ENCODE assay signal across 17 mouse cellular contexts in genomic region chr3:81989692-81990141, GRCm38 (mm10). TPM values are rescaled to one million over a fixed set of nuclear protein-coding genes. Genes with fewer than 3 reads are reported as not detected.
DNase-seq lines count a peak whose midpoint lies in the region; ATAC-seq and TF ChIP-seq lines count a peak whose summit lies in the region.
"Had no signal": no experiment of that assay in that cellular context is flagged by ENCODE, and none has a peak within 500 bp of the region (broad histone marks: within the 10 kb centered on the region; RNA-seq: fewer than 3 reads in every experiment).

No protein-coding gene starts in this region.

- TF ChIP-seq EP300 in lung, postnatal 0 days (IDR thresholded peaks at IDR 0.05), result no peak

- H3K27me3 ChIP-seq in lung, postnatal 0 days (replicated peaks; ENCODE audit: insufficient read depth, low read length), result no peaks in the 10 kb centered on the region
- no peaks in the 10 kb centered on the region for H3K27me3 ChIP-seq in heart, embryonic 14.5 days (ENCODE audit: control insufficient read depth, insufficient read depth, low read length)
- no peaks in the 10 kb centered on the region for H3K27me3 ChIP-seq in limb, embryonic 10.5 days (ENCODE audit: low read depth, poor library complexity, severe bottlenecking)
- H3K27me3 ChIP-seq: intestine, embryonic 15.5 days; limb, embryonic 15.5 days had no signal

- 10% methylated on average over 2 of the region's 2 CpGs for WGBS in lung, postnatal 0 days
- 4% methylated on average over 2 of the region's 2 CpGs for WGBS in heart, embryonic 14.5 days
- 41% methylated on average over 2 of the region's 2 CpGs for WGBS in limb, embryonic 10.5 days

- intact Hi-C loops in heart, postnatal 14 days (cut with DNase I), result loop anchor here (5.0 kb wide), 1 partner anchor 38 kb away; no protein-coding TSS in a partner anchor

- H3K9ac ChIP-seq in lung, postnatal 0 days (replicated peaks; ENCODE audit: low read depth), result no peak overlapping the region
- no peak overlapping the region for H3K9ac ChIP-seq in heart, embryonic 14.5 days (ENCODE audit: low read length)
- H3K9ac ChIP-seq: intestine, embryonic 15.5 days; limb, embryonic 15.5 days had no signal

- peak; percentile 10 to 12 for DNase-seq in heart, adult 18-20 months
- no peak for DNase-seq in heart, postnatal 14 days
- no peak for DNase-seq in lung, postnatal 0 days (ENCODE audit: low spot score)
- no peak for DNase-seq in lung, postnatal 25 days (ENCODE audit: low spot score)
- DNase-seq in yolk sac, embryonic 10.5 days (ENCODE audit: low spot score), result peak; percentile 58
- DNase-seq in limb, embryonic 10.5 days (ENCODE audit: low spot score), result no peak
- DNase-seq in spleen, adult 18-20 months, result no peak
- DNase-seq: cerebellum, adult 2 months had no signal

- no peak overlapping the region for H3K4me3 ChIP-seq in lung, postnatal 0 days (ENCODE audit: low read depth, low read length)
- H3K4me3 ChIP-seq in heart, embryonic 14.5 days (ENCODE audit: control insufficient read depth in 1 of 2, insufficient read depth in 1 of 2, low read depth in 1 of 2, low read length in 2 of 2), result no peak overlapping the region
- H3K4me3 ChIP-seq in limb, embryonic 10.5 days, result no peak overlapping the region
- H3K4me3 ChIP-seq: forebrain, embryonic 10.5 days; hindbrain, embryonic 10.5 days; intestine, embryonic 15.5 days; layer of hippocampus, adult 2 months; limb, embryonic 15.5 days had no signal

- TF ChIP-seq CTCF in lung, postnatal 0 days (IDR thresholded peaks at IDR 0.05), result no peak

- peaks cover 3% of the 10 kb centered on the region for H3K4me1 ChIP-seq in lung, postnatal 0 days (ENCODE audit: insufficient read depth, low read depth, low read length)
- H3K4me1 ChIP-seq in heart, embryonic 14.5 days (ENCODE audit: control insufficient read depth in 2 of 2, insufficient read depth in 2 of 2, low read length in 2 of 2), result peaks cover 7 to 14% of the 10 kb centered on the region in 2 experiments; a peak in 3 of 4 replicates
- no peaks in the 10 kb centered on the region for H3K4me1 ChIP-seq in limb, embryonic 10.5 days
- H3K4me1 ChIP-seq: forebrain, embryonic 10.5 days; hindbrain, embryonic 10.5 days; intestine, embryonic 15.5 days; limb, embryonic 15.5 days had no signal

- H3K4me2 ChIP-seq in lung, postnatal 0 days (replicated peaks; ENCODE audit: low read depth, low read length), result no peak overlapping the region
- no peak overlapping the region for H3K4me2 ChIP-seq in heart, embryonic 14.5 days (ENCODE audit: low read length)
- H3K4me2 ChIP-seq: intestine, embryonic 15.5 days; limb, embryonic 15.5 days had no signal

- H3K36me3 ChIP-seq in lung, postnatal 0 days (ENCODE audit: insufficient read depth, low read length), result no peaks in the 10 kb centered on the region
- H3K36me3 ChIP-seq in heart, embryonic 14.5 days (ENCODE audit: control insufficient read depth, insufficient read depth, low read length), result no peaks in the 10 kb centered on the region
- no peaks in the 10 kb centered on the region for H3K36me3 ChIP-seq in limb, embryonic 10.5 days
- H3K36me3 ChIP-seq: forebrain, embryonic 10.5 days; hindbrain, embryonic 10.5 days; intestine, embryonic 15.5 days; limb, embryonic 15.5 days had no signal

- 0 out of 2 replicates have a peak overlapping the region, but pooled peaks have one; percentile 9 for H3K27ac ChIP-seq in lung, postnatal 0 days (ENCODE audit: low read length)
- peak overlapping the region; percentile 35 to 64 for H3K27ac ChIP-seq in heart, embryonic 14.5 days (replicated peaks in 1 of 2; ENCODE audit: control insufficient read depth in 1 of 2, insufficient read depth in 1 of 2, low read depth in 2 of 2, low read length in 2 of 2)
- H3K27ac ChIP-seq in limb, embryonic 10.5 days, result no peak overlapping the region
- H3K27ac ChIP-seq: forebrain, embryonic 10.5 days; hindbrain, embryonic 10.5 days; intestine, embryonic 15.5 days; layer of hippocampus, adult 2 months; limb, embryonic 15.5 days had no signal

- no peaks in the 10 kb centered on the region for H3K9me3 ChIP-seq in lung, postnatal 0 days (ENCODE audit: low read length)
- H3K9me3 ChIP-seq in heart, embryonic 14.5 days (ENCODE audit: control insufficient read depth, low read length), result no peaks in the 10 kb centered on the region
- no peaks in the 10 kb centered on the region for H3K9me3 ChIP-seq in limb, embryonic 10.5 days (replicated peaks)
- H3K9me3 ChIP-seq: forebrain, embryonic 10.5 days; hindbrain, embryonic 10.5 days; intestine, embryonic 15.5 days; limb, embryonic 15.5 days had no signal

- no peak for ATAC-seq in lung, postnatal 0 days
- peak; percentile 80 for ATAC-seq in heart, embryonic 14.5 days (ENCODE audit: insufficient number of reproducible peaks, insufficient read depth, low FRiP score, low read depth)
- ATAC-seq: intestine, embryonic 15.5 days had no signal

RNA-seq across cellular contexts. Expression of gene Asic5, which starts 7.6 kb away (rescaled TPM):
- not detected for total RNA-seq in heart, adult 18-20 months (2021)
- total RNA-seq in heart, postnatal 14 days (2021), result not detected
- 0.12 TPM in 1 of 2 replicates, not detected in the other for polyA plus RNA-seq in lung, postnatal 0 days (2015; fragmentation: Nextera tagmentation; extraction: Ambion mirVana)
- polyA plus RNA-seq in heart, embryonic 14.5 days (2014; fragmentation: Nextera tagmentation; extraction: Ambion mirVana), result not detected in 2 replicates
- not detected in 2 replicates for polyA plus RNA-seq in limb, embryonic 10.5 days (2016; fragmentation: Nextera tagmentation; extraction: Ambion mirVana)
- total RNA-seq: layer of hippocampus, adult 2 months; left cerebral cortex, adult 8-10 months; megakaryocyte-erythroid progenitor cell, adult 5-6 weeks had no signal
- polyA plus RNA-seq: cerebellum, adult 2 months; embryonic facial prominence, embryonic 11.5 days; forebrain, embryonic 10.5 days; hindbrain, embryonic 10.5 days; limb, embryonic 15.5 days had no signal

RNA-seq across cellular contexts. Expression of gene Tdo2, which starts 13.7 kb away (rescaled TPM):
- total RNA-seq in heart, adult 18-20 months (2021), result not detected
- total RNA-seq in heart, postnatal 14 days (2021), result not detected
- polyA plus RNA-seq in lung, postnatal 0 days (2015; fragmentation: Nextera tagmentation; extraction: Ambion mirVana), result 0.76 and 1.8 TPM in 2 replicates
- 0.22 and 0.30 TPM in 2 replicates for polyA plus RNA-seq in heart, embryonic 14.5 days (2014; fragmentation: Nextera tagmentation; extraction: Ambion mirVana)
- polyA plus RNA-seq in limb, embryonic 10.5 days (2016; fragmentation: Nextera tagmentation; extraction: Ambion mirVana), result 0.89 TPM in 1 of 2 replicates, not detected in the other
- total RNA-seq: megakaryocyte-erythroid progenitor cell, adult 5-6 weeks had no signal
- polyA plus RNA-seq: hindbrain, embryonic 10.5 days had no signal

RNA-seq across cellular contexts. Expression of gene Ctso, which starts 57.3 kb away (rescaled TPM):
- total RNA-seq in heart, adult 18-20 months (2021), result 10 to 100 TPM in 1 of 2 experiments, 1 to 10 TPM in 1; 8.1 to 10.7 TPM
- 10 to 100 TPM in 1 of 2 experiments, 1 to 10 TPM in 1; 8.1 to 10.3 TPM for total RNA-seq in heart, postnatal 14 days (2021)
- polyA plus RNA-seq in lung, postnatal 0 days (2015; fragmentation: Nextera tagmentation; extraction: Ambion mirVana), result 38.6 and 41.7 TPM in 2 replicates
- polyA plus RNA-seq in heart, embryonic 14.5 days (2014; fragmentation: Nextera tagmentation; extraction: Ambion mirVana), result 21.6 and 25.0 TPM in 2 replicates
- polyA plus RNA-seq in limb, embryonic 10.5 days (2016; fragmentation: Nextera tagmentation; extraction: Ambion mirVana), result 3.4 and 5.0 TPM in 2 replicates

Comparison
In these comparisons a context has a peak if more than half of its experiments do, and no peak if none do; other contexts are left out.
1. DNase-seq: peak in heart, adult 18-20 months (2 of 2) and yolk sac, embryonic 10.5 days (single experiment); none in heart, postnatal 14 days (0 of 2), lung, postnatal 0 days (single experiment), lung, postnatal 25 days (single experiment), limb, embryonic 10.5 days (single experiment) and spleen, adult 18-20 months (0 of 2).